Mouse (Mus musculus) Patski (cell line): ENCODE results near the gene Stambpl1. TPM values are rescaled to one million over a fixed set of nuclear protein-coding genes. Genes with fewer than 3 reads are reported as not detected.

ENCODE experiments used
- ATAC-seq: fragments of 100-300 bp; one replicate; pipeline ENCODE4 v1.8.0; 2021
- CTCF ChIA-PET: fragments of 350-600 bp; sonication (Branson Sonifier 250); formaldehyde crosslinking; loops from one replicate; lab custom pipeline; 2022; ENCODE audit warnings: inconsistent platforms; lab: Charles Lee
- POLR2A ChIA-PET: fragments of 350-600 bp; sonication (Branson Sonifier 250); formaldehyde crosslinking; loops from one replicate; lab custom pipeline; 2022; ENCODE audit warnings: antibody characterized with exemption, inconsistent platforms; lab: Charles Lee
- DNase-seq: peaks from one replicate; pipeline ENCODE4 v3.0.0-alpha.2; 2011; ENCODE audit warnings: low read depth, low spot score
- H3K27me3 ChIP-seq: fragments of 371-371 bp; one replicate; pipeline ENCODE4 v1.5.1; 2021
- CTCF ChIP-seq: fragments of 100-300 bp; IDR thresholded peaks from one replicate; pipeline ENCODE4 v1.5.1; 2021
- in situ Hi-C: fragments of 300-500 bp; cut with MboI; formaldehyde crosslinking; loops from 3 replicates; pipeline ENCODE4 v1.11.1; 2018; ENCODE audit warnings: low pct_unique_long_range_greater_than_20kb, mixed read lengths
- polyA plus RNA-seq: library from polyadenylated mRNA; unstranded; gene quantifications from one replicate; pipeline ENCODE4 v1.2.3, GENCODE M21; 2021

The Stambpl1 gene
- polyA plus RNA-seq, 1 experiment from 2014 or later, result 21.6 TPM

GRCm38 (mm10) chr19:34233944-34234343 is 41.9 kb downstream of the Stambpl1 start:
- ATAC-seq (no peak), DNase-seq (no peak)
- in situ Hi-C loops, result loop anchor here (25.0 kb wide), 1 partner anchor 847 kb away; the partner anchor contains the start of gene Rnls
- POLR2A ChIA-PET, result interaction anchor here (0.9 kb wide), 1 partner anchor 82 kb away, joined by 3 read pairs; no protein-coding TSS in a partner anchor
- no peaks in the 10 kb centered on the region for H3K27me3 ChIP-seq
- TF ChIP-seq CTCF, result no peak
- CTCF ChIA-PET, result interaction anchor here (1.3 kb wide), 1 partner anchor 22 kb away, joined by 3 read pairs; no protein-coding TSS in a partner anchor

DNA sequence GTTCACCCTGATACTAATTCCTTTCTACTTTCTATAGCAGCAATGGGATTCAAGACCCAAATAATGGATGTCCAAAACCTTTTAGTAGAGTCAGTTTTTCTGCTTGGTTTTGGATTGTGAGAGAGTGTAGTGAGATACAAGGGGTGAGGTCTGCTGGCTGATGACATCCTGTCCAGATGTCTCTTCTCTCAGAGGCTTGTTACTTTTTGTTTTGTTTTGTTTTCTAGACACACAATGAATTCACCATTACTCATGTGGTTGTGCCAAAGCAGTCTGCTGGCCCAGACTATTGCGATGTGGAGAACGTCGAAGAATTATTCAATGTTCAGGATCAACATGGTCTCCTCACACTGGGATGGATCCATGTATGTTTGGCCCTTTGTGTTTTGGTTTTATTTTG is 44.0 kb downstream of the Stambpl1 start:
- H3K27me3 ChIP-seq, result no peaks in the 10 kb centered on the region
- POLR2A ChIA-PET, result no interaction called here
- in situ Hi-C loops, result loop anchor here (25.0 kb wide), 1 partner anchor 849 kb away; the partner anchor contains the start of gene Rnls
- DNase-seq, result no peak
- TF ChIP-seq CTCF, result no peak
- ATAC-seq, result no peak
- CTCF ChIA-PET, result no interaction called here

GRCm38 (mm10) chr19:34237746-34238145 is 45.7 kb downstream of the Stambpl1 start:
- no peak for TF ChIP-seq CTCF
- ChIA-PET POLR2A (interaction anchor here (0.6 kb wide), 1 partner anchor 43 kb away, joined by 3 read pairs; no protein-coding TSS in a partner anchor), CTCF (interaction anchor here (2.3 kb wide), 1 partner anchor 86 kb away, joined by 7 read pairs; no protein-coding TSS in a partner anchor)
- DNase-seq, result no peak
- no peak for ATAC-seq
- in situ Hi-C loops, result loop anchor here (25.0 kb wide), 1 partner anchor 850 kb away; the partner anchor contains the start of gene Rnls
- H3K27me3 ChIP-seq, result no peaks in the 10 kb centered on the region

DNA sequence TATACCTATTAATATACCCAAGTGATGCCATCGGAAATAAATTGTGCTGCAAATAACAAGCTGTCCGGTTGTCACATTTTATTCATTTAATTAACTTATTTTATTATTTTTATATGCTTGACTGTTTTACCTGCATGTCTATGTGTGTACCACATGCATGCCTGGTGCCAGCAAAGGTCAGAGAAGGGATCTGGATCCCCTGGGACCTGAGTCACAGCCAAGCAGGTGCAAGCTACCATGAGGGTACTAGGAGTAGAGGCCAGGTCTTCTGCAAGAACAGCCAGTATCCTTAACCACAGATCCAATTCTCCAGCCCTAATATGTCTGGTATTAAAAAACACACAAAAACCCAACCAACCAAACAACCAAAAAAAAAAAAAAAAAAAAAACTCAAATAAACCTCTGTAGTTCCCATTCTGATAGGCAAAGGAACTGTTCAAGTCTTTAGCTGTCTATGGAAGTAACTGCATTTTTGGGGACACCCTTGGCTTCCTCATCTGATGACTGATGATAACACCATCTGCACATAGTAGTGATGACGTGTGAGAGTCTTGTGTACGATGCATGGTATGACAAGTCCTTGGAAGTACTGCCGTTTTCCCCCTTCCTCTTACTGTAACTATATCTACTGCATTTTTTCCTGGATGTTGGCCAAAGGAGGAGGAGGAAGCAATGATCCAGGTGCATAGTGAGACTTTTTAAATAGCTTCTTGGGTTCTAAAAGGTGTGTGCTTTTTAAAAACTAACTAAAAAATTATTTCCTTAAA is 48.4 kb downstream of the Stambpl1 start:
- ChIA-PET POLR2A (no interaction called here), CTCF (interaction anchor here (1.0 to 1.5 kb wide), 10 partner anchors 9 to 252 kb away, joined by 3 to 7 read pairs (median 4); no protein-coding TSS in a partner anchor)

GRCm38 (mm10) chr19:34241247-34241915 is 49.4 kb downstream of the Stambpl1 start:
- POLR2A ChIA-PET, result no interaction called here
- no peak for DNase-seq
- in situ Hi-C loops, result loop anchor here (5.0 to 25.0 kb wide), 3 partner anchors 91 to 854 kb away; partner anchors contain the start of gene Rnls

More for the DNA sequence above, 48.4 kb downstream of the Stambpl1 start:
- ATAC-seq, result no peak
- no peaks in the 10 kb centered on the region for H3K27me3 ChIP-seq
- no peak for DNase-seq
- TF ChIP-seq CTCF, result no peak
- in situ Hi-C loops, result loop anchor here (5.0 to 25.0 kb wide), 3 partner anchors 92 to 853 kb away; partner anchors contain the start of gene Rnls

DNA sequence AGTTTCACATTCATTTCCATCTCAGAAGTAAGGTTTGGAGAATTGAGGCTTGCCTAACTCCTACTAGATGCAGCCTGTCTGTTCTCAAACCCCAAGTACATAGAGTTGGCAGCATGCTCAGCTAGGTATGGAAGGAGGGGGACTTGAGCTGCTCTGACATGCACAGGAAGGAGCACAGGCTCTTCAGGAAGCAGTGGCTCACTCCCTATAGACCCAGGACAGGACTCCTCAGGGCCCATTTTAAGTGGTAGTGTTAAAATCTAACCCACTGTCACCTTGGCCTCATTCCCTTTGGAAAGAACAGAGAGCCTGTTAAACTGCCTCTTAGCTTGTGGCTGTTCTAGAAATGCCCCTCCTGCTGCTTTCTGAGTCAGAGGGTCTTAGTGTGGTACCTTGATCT is 50.9 kb downstream of the Stambpl1 start:
- ChIA-PET CTCF (interaction anchor here (1.3 to 6.5 kb wide), 13 partner anchors 9 to 419 kb away, joined by 3 to 69 read pairs (median 5); partner anchors contain the start of gene Ifit2), POLR2A (no interaction called here)
- ATAC-seq (no peak), DNase-seq (no peak)
- TF ChIP-seq CTCF, result no peak
- in situ Hi-C loops, result loop anchor here (5.0 to 25.0 kb wide), 3 partner anchors 89 to 856 kb away; partner anchors contain the start of gene Rnls
- H3K27me3 ChIP-seq, result no peaks in the 10 kb centered on the region

More at GRCm38 (mm10) chr19:34241247-34241915, 49.4 kb downstream of the Stambpl1 start:
- no peaks in the 10 kb centered on the region for H3K27me3 ChIP-seq
- no peak for ATAC-seq
- CTCF ChIA-PET, result interaction anchor here (0.9 to 1.5 kb wide), 12 partner anchors 10 to 252 kb away, joined by 3 to 7 read pairs (median 3); no protein-coding TSS in a partner anchor
- peak; percentile 64 for TF ChIP-seq CTCF

GRCm38 (mm10) chr19:34244056-34244455 is 52.0 kb downstream of the Stambpl1 start:
- ChIA-PET POLR2A (interaction anchor here (0.6 to 0.7 kb wide), 2 partner anchors 58 to 233 kb away, joined by 3 read pairs; no protein-coding TSS in a partner anchor), CTCF (interaction anchor here (0.7 to 6.5 kb wide), 24 partner anchors 8 to 418 kb away, joined by 3 to 69 read pairs (median 4); no protein-coding TSS in a partner anchor)
- peak; percentile 49 for ATAC-seq
- peak; percentile 60 for TF ChIP-seq CTCF
- in situ Hi-C loops, result loop anchor here (5.0 to 25.0 kb wide), 3 partner anchors 88 to 857 kb away; partner anchors contain the start of gene Rnls
- no peaks in the 10 kb centered on the region for H3K27me3 ChIP-seq
- DNase-seq, result peak; percentile 65

- ATAC-seq, result no peak
- ChIA-PET CTCF (interaction anchor here (6.5 kb wide), 1 partner anchor 36 kb away, joined by 69 read pairs; no protein-coding TSS in a partner anchor), POLR2A (no interaction called here)
- no peaks in the 10 kb centered on the region for H3K27me3 ChIP-seq
- no peak for DNase-seq
- no peak for TF ChIP-seq CTCF
- in situ Hi-C loops, result loop anchor here (25.0 kb wide), 1 partner anchor 861 kb away; the partner anchor contains the start of gene Rnls
Observed at GRCm38 (mm10) chr19:34248558-34248957, 56.5 kb downstream of the Stambpl1 start.

DNA sequence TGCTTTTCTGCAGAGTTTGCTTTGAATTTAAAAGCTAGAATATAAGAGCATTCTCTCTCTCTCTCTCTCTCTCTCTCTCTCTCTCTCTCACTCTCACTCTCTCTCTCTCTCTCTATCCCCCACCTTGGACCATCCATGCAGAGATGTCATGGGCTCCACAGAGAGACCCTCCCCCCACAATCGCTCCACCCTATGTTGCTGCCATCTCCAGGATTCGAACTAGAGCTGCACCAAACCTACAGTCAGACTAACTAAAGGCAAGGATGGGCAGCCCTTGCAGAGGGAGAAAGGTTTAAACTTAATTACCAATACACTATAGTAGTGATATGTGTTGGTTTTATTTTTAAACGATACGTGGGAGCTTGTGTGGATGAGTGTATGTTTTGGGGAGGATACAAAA is 58.6 kb downstream of the Stambpl1 start:
- TF ChIP-seq CTCF, result no peak
- in situ Hi-C loops, result loop anchor here (5.0 kb wide), 1 partner anchor 37 kb away; no protein-coding TSS in a partner anchor
- no peaks in the 10 kb centered on the region for H3K27me3 ChIP-seq
- POLR2A ChIA-PET, result no interaction called here
- CTCF ChIA-PET, result interaction anchor here (1.2 to 5.5 kb wide), 6 partner anchors 14 to 300 kb away, joined by 3 to 23 read pairs (median 6); partner anchors contain the start of gene Ifit2
- DNase-seq, result no peak
- no peak for ATAC-seq
